Mouse (Mus musculus): ENCODE data around the gene Tatdn2.
"Not testable (repeated sequence)": the region's sequence is repeated elsewhere in the genome, so short reads cannot be mapped to it uniquely, and the experiment has no call there.

The Tatdn2 gene

DNA sequence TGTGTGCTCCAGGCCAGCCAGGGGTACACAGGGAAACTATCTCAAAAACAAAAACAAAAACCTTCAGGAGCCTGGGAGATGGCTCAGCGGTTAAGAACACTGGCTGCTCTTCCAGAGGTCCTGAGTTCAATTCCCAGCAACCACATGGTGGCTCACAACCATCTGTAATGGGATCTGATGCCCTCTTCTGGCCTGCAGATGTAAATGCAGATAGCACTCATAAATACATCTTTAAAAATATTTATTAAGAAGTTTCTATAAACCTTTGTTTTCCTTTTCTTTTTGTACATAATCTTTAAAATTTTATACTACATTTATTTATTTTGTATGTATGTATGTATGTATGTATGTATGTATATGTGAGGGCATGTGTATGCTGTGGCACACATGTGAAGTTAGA is 24.8 kb upstream of the Tatdn2 start:
- DNase-seq = not testable (repeated sequence)

DNA sequence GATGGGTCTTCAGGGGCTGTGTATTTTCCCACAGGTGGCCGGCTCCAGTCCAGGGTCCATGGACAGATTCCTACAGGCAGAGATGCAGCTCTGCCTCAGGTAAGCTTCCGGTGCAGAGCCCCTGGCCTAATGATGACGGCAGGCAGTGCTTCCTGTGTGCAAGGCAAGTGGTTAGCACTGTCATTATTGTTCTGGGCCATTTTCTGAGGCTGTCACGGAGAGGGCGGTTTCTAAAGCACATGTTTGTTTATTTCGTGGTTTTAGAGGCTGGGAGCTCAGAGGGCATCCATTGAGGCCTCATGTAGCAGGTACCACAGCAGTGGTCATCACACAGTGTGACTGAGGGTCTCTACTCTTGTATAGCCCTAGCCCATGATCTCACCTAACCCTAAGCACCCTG is 23.9 kb upstream of the Tatdn2 start:
- no peak for DNase-seq

GRCm38 (mm10) chr6:113675234-113675633 is 21.6 kb upstream of the Tatdn2 start:
- no peak for DNase-seq

DNA sequence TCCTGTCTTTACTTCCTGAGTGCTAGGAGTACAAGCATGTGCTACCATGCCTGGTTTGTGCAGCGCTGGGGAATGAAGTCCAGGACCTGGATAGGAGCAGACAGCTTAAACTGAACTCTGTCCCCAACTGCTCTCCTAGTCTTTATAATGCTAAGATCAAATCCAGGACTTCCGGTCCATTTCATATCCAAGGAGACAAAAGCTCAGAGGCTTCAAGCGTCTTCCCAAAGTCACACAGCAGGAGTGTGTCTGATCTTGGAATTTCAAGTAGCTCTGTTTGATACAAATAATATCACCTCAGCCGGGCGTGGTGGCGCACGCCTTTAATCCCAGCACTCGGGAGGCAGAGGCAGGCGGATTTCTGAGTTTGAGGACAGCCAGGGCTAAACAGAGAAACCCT is 20.9 kb upstream of the Tatdn2 start:
- DNase-seq = no peak

- DNase-seq = peak; percentile 71
Measured at GRCm38 (mm10) chr6:113677070-113677734, 19.6 kb upstream of the Tatdn2 start.

- DNase-seq = no peak
Measured at GRCm38 (mm10) chr6:113678246-113679012, 18.4 kb upstream of the Tatdn2 start.

- DNase-seq = no peak
Measured at GRCm38 (mm10) chr6:113679993-113680566, 16.8 kb upstream of the Tatdn2 start.

GRCm38 (mm10) chr6:113681271-113681670 is 15.6 kb upstream of the Tatdn2 start:
- DNase-seq = peak; percentile 95

GRCm38 (mm10) chr6:113683081-113683825 is 13.6 kb upstream of the Tatdn2 start:
- no peak for DNase-seq

- DNase-seq = no peak
Measured at GRCm38 (mm10) chr6:113686551-113687125, 10.2 kb upstream of the Tatdn2 start.

DNA sequence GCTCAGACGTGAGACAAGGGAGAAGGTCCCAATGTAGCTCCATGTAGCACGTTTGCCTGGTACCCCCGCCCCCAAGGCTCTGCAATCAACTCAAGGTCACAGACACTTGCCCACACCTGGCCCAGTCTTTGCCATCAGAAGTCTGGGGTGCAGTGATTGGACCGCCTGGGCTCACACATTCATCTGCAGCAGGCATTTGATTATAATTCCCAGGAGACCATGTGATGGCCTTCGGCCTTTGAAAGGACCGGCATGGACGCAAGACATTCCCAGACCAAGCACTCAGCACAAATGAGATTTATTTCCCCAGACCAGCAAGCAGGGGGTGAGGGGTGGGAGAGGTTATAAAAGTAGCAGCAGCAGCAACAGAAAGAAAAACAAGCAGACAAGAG is 6.8 kb upstream of the Tatdn2 start:
- DNase-seq = peak; percentile 92

DNA sequence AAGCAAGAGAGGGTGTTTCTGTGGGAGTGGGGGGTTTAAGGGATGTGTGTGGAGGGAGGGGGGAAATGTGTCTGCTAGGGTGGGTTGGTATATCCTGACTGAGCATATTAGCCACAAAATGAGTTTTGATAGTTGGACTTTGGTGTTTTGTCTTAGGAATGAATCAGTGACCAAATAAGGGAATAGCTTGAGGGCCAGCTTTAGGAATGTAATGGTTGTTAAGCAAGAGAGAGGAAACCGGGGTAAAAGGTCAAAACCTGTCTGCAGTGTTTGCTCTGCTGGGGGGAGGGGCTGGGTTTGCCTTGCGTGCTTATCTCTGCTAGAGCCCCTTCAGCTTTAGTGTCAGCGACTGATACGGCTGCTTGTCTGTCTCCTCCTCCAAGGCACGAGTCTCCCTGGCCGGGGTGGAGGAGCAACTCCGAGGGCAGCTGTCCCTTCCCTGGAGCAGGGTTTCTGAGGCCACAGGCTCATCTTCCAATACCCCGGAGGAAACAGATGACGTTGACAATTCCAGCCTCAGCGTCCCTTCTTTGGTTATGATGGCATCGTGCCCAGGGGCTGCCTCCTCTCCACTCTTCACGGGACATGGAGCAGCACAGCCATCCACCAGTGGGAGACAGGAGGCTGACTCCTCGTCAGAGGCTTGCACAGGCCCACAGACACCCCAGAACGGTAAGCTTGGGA is 6.3 kb upstream of the Tatdn2 start:
- DNase-seq = peak; percentile 95

GRCm38 (mm10) chr6:113691084-113691462 is 5.8 kb upstream of the Tatdn2 start:
- no peak for DNase-seq

- DNase-seq = no peak
Measured at GRCm38 (mm10) chr6:113692661-113693133, 4.2 kb upstream of the Tatdn2 start.

DNA sequence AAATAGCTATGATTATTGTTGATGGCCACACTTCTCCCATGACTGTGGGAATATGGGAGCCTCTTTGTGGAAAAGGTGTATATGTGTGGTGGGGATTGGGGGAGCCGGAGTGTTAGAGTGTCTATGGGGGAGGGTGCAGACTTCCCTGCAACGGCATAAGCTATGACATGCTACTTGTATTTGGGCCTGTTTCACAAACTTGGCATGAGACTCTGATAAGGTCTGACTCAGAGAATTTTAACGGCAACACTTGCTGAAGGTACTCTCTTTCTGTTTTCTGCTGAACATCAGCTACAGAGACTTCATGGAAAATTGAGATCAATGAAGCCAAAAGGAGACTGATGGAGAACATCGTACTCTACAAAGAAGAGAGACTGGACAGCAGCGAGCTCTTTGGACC is 3.5 kb upstream of the Tatdn2 start:
- DNase-seq = no peak

GRCm38 (mm10) chr6:113695203-113695602 is 1.6 kb upstream of the Tatdn2 start:
- DNase-seq = no peak

DNA sequence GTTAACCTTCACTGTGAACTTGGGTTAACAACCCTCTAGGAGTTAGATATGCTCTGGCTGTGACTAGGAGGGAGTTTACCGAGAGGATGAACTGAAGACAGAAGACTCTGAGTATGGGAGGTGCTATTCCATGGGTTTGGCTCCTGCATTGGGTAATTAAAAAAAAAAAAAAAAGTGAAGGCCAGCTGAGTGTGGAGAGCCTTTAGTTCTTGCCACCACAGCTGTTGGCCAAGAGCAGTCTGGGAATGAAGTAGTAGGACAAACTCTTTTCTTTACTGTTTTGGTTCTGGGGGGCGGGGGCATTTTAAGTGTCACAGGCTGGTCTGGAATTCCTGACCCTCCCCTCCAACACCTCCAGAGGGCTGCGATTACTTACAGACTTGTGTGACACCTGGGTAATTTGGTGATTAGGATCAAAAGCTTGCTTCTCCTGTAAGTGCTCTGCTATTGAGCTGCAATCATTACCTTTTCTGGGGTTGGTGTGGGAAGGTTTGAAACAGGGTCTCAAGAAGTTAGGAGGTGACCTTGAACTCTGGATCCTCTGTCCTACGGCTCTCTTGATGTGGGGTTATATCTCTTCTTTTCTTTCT is 989 bp upstream of the Tatdn2 start:
- DNase-seq = no peak

GRCm38 (mm10) chr6:113697222-113698205 is 664 bp downstream of the Tatdn2 start:
- DNase-seq = peak; percentile 50

DNA sequence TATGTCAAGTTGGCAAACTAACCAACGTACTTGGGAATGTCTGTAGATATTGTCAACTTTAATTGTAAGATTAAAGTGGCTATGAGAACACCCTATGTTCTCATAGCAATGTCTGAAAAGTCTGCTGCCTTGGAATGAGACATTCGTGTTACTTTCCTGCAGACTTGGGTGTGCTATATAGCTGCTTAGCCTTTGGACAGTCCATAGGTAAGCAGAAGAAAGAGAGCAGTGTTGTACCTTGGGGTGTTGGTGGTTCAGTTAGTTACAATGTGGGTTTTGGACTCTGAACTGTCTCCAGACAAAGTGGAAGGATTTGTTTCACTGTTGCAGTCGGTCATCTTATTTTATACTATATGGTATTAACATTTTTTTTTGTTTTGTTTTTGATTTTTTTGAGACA is 15.9 kb downstream of the Tatdn2 start:
- no peak for DNase-seq

DNA sequence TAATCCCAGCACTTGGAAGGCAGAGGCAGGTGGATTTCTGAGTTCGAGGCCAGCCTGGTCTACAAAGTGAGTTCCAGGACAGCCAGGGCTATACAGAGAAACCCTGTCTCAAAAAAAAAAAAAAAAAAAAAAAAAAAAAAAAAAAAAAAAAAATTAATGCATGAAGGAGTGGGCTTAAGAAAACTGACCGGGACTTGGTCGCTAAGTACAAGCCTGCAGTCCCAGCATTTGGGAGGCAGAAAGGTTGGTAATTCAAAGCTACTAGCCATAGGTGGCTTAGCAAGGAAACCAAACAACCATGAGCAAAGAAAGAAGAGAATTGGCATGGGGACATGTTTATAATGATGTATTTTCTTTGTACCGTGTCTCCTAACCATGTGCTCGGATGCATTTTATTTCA is 16.5 kb downstream of the Tatdn2 start:
- DNase-seq = not testable (repeated sequence)

DNA sequence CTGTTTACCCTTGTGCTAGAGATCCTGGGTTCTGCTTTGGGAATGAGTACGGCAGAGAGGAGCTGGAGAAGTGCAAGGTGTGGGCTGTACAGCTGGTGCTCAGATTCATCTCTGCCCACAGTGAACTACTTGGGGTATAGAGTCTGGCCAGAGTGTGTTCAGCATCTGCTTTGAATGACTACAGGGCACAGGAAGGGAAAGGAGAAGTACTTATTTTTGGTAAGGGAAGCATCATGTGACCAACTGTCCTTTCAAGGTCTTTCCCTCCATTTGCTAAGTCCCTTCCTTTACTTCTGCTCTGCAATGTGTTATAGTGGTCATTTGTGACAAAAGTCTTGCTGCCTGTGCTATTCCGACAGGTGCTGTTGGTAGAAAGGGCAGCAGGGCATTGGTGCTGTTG is 17.4 kb downstream of the Tatdn2 start:
- DNase-seq = no peak

All from kidney, adult 9 months (tissue).